Mouse (Mus musculus) bone marrow macrophage, adult 2 months (primary cell): ENCODE results near the gene Dnajb5. TPM values are rescaled to one million over a fixed set of nuclear protein-coding genes. Genes with fewer than 3 reads are reported as not detected.

Source experiments
- H3K27ac ChIP-seq: 2 replicates; pipeline ENCODE4 v1.5.1; 2012; ENCODE audit warnings: low read depth, low read length; ENCODE audit not compliant: insufficient read depth
- H3K4me1 ChIP-seq: 2 replicates; pipeline ENCODE4 v1.6.1; 2012; ENCODE audit warnings: low read length; ENCODE audit not compliant: control insufficient read depth, insufficient read depth
- H3K4me3 ChIP-seq: 2 replicates; pipeline ENCODE4 v1.5.1; 2012; ENCODE audit warnings: mild to moderate bottlenecking, low read length, moderate library complexity; ENCODE audit not compliant: insufficient read depth
- CTCF ChIP-seq: IDR thresholded peaks from 2 replicates; pipeline ENCODE4 v1.5.1; 2012; ENCODE audit warnings: low read depth, mild to moderate bottlenecking, low read length, moderate library complexity
- POLR2A ChIP-seq: IDR thresholded peaks from 2 replicates; pipeline ENCODE4 v1.6.1; 2012; ENCODE audit warnings: mild to moderate bottlenecking, low read depth, low read length, borderline replicate concordance
- polyA plus RNA-seq: library from polyadenylated mRNA; stranded (reverse); fragments of >200 nt; gene quantifications from 2 replicates; pipeline ENCODE4 v1.2.4, GENCODE M21; 2012; ENCODE audit not compliant: missing spikeins, insufficient read depth, insufficient read length

The Dnajb5 gene
- polyA plus RNA-seq, 1 experiment: 13.5 TPM

- Histone ChIP-seq H3K4me3 (no peak overlapping the region), H3K4me1 (peaks cover 7% of the 10 kb centered on the region), H3K27ac (no peak overlapping the region; the same call in 1 of the 2 replicates)
- TF ChIP-seq POLR2A (no peak), CTCF (no peak)
These were observed 51.7 kb downstream of the Dnajb5 start for GRCm38 (mm10) chr4:43001272-43001671.

GRCm38 (mm10) chr4:43002756-43003439, 53.3 kb downstream of the Dnajb5 start:
- H3K4me1 ChIP-seq: peaks cover 7% of the 10 kb centered on the region
- no peak overlapping the region for H3K27ac ChIP-seq
- no peak overlapping the region for H3K4me3 ChIP-seq
- TF ChIP-seq POLR2A (no peak), CTCF (no peak)

- Histone ChIP-seq H3K4me3 (no peak overlapping the region), H3K27ac (no peak overlapping the region), H3K4me1 (peaks cover 10% of the 10 kb centered on the region)
- no peak for TF ChIP-seq POLR2A
- no peak for TF ChIP-seq CTCF
These were observed 55.3 kb downstream of the Dnajb5 start for GRCm38 (mm10) chr4:43004951-43005350.

- Histone ChIP-seq H3K27ac (no peak overlapping the region), H3K4me3 (no peak overlapping the region), H3K4me1 (peaks cover 9% of the 10 kb centered on the region)
- no peak for TF ChIP-seq POLR2A
- no peak for TF ChIP-seq CTCF
These were observed 56.2 kb downstream of the Dnajb5 start for GRCm38 (mm10) chr4:43005765-43006164.

Other genes starting within 250 kb of the Dnajb5 start
- gene 4930578G10Rik, start 214.3 kb upstream of the Dnajb5 start, polyA plus RNA-seq: not detected in 2 replicates
- gene Ccl19, start 193.2 kb upstream of the Dnajb5 start, polyA plus RNA-seq: not detected in 2 replicates
- not detected in 2 replicates for gene Ccl21a, start 175.8 kb upstream of the Dnajb5 start, polyA plus RNA-seq
- gene Fam205a1, start 95.9 kb upstream of the Dnajb5 start, polyA plus RNA-seq: not detected in 2 replicates
- gene Gm12394, start 93.0 kb upstream of the Dnajb5 start, polyA plus RNA-seq: not detected in 2 replicates
- not detected in 2 replicates for gene Fam205c, start 75.6 kb upstream of the Dnajb5 start, polyA plus RNA-seq
- 0.20 and 0.70 TPM in 2 replicates for gene Phf24, start 33.2 kb upstream of the Dnajb5 start, polyA plus RNA-seq
- gene 1700022I11Rik, start 19.8 kb downstream of the Dnajb5 start, polyA plus RNA-seq: not detected in 2 replicates
- gene Vcp, start 50.7 kb downstream of the Dnajb5 start, polyA plus RNA-seq: 157 and 165 TPM in 2 replicates
- gene Fancg, start 60.7 kb downstream of the Dnajb5 start, polyA plus RNA-seq: 13.3 and 23.9 TPM in 2 replicates
- 8.3 and 9.4 TPM in 2 replicates for gene Pigo, start 76.0 kb downstream of the Dnajb5 start, polyA plus RNA-seq
- 50.5 and 54.6 TPM in 2 replicates for gene Stoml2, start 81.9 kb downstream of the Dnajb5 start, polyA plus RNA-seq
- 50.4 and 55.1 TPM in 2 replicates for gene Fam214b, start 96.4 kb downstream of the Dnajb5 start, polyA plus RNA-seq
- 0.38 and 0.45 TPM in 2 replicates for gene Unc13b, start 109.1 kb downstream of the Dnajb5 start, polyA plus RNA-seq